Mouse (Mus musculus) liver, embryonic 14.5 days (tissue): ENCODE data around the gene Sash1.

Source experiments
- CTCF ChIP-seq: IDR thresholded peaks from 2 replicates; pipeline ENCODE4 v1.5.1; 2016; ENCODE audit warnings: antibody characterized with exemption, low read depth, control low read depth
- EP300 ChIP-seq: IDR thresholded peaks from 2 replicates; pipeline ENCODE4 v1.6.1; 2016; ENCODE audit warnings: antibody characterized with exemption, low read depth

DNA sequence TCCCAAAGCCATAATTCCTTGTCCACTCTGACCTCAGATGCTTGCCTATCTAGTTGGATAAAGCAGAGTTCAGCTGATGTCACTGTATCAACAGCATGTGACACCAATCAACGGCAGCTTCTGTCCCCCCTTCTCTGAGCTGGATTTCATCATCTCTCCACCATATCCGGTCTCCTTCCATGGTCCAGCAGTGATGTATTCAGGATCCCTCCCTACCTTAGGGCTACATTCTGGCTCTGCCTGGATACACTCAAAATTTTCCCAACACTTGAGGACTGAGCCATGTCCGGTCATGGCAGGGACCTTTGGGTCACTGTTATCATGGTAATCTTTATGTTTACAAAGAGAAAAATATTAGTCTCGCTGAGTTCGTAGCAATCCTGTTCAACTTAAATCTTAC lies 118.5 kb downstream of the Sash1 start:
- TF ChIP-seq CTCF (no peak), EP300 (no peak)
